Mouse (Mus musculus): ENCODE measurements around the gene Pola1.

The Pola1 gene

GRCm38 (mm10) chrX:93631657-93632449 is at the start of gene Pola1:
Gene Pola1 (minus strand): TSS chrX:93632155.
- peak; percentile 86 to 87 for DNase-seq

DNA sequence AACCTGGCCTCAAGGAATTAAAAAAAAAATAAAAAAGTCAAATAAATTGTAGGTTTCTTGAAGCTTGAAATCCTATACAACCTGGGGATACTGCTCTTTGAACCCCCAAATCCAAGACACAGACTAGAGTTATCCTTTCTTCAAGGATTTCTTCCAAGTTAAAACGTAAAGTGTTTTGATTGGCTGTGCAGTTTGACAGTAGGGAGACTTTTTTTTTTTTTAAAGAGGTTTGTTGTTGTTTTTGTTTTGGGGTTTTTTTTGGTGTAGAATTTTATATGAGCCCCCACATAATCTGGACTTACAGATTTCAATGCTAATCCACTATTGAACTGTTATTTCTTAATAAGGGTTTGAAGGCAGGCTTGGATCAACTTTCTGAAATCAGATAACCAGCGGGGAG is 44.3 kb upstream of the Pola1 start:
- no peak for DNase-seq

GRCm38 (mm10) chrX:93674836-93675795 is 43.2 kb upstream of the Pola1 start:
- DNase-seq = peak in 1 of 2 experiments; percentile 2

DNA sequence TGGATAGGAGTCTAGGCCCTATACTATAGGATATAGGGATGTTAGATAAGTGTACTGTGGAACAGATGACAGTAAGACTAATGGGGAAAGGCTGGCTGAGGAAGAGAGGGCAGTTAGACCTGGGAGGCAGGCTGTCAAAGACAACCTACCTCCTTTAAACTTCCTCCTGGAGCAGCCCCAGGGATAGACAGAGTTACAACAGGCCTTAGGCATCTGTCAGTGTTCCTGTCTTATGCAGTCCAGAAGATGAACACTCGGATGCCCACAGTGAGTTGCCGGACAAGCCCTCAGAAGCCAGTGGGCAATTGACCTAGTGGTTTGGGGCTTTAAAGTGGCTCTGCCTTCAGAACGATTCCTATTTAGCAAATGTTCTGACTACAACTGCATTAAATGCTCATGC is 42.5 kb upstream of the Pola1 start:
- no peak for DNase-seq

DNA sequence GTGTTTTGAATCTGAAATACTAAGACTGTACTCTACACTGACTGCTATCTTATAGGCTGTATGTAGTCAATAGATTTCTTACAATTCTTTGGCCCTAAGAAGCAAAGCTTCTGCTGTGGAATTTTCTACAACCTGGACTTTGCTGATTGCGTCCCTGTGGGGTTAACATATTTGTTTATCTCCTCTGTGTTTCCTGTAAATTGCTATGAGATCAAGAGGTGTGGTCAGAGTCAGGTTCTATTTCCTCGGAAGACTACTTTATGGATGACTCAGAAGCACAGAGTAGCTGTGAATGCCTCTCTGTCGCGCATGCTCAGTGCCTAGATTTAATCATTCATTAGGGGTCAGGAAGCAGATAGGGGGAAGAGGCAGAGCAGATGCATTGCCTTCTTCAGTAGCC is 32.8 kb upstream of the Pola1 start:
- no peak for DNase-seq

- DNase-seq = no peak
Observed at GRCm38 (mm10) chrX:93663919-93664586, 32.1 kb upstream of the Pola1 start.

- no peak for DNase-seq
Observed at GRCm38 (mm10) chrX:93655153-93655552, 23.2 kb upstream of the Pola1 start.

- no peak for DNase-seq
Observed at GRCm38 (mm10) chrX:93654218-93655002, 22.5 kb upstream of the Pola1 start, which contains the start of gene Pcyt1b. Gene Pcyt1b (plus strand): TSS chrX:93654863.

DNA sequence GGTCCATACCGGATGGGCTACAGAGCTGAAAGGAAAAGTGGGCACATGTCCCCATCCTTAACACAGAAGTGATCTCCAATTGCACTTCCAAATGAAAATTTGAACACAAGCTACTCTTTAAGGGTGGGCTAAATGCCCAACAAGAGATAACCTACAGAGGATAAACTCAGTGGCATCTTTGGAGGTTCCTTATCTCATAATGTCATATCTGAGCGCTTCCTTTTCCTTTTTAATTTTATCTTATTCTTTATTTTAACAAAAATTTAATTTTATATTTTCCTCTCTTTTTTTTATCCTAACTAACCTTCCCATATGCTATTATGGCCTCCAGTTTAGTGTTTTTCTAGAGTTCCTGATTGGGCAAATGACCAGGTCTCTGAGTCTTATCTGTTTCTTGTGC is 18.8 kb upstream of the Pola1 start:
- no peak for DNase-seq

- no peak for DNase-seq
Observed at GRCm38 (mm10) chrX:93644022-93644421, 12.1 kb upstream of the Pola1 start.

GRCm38 (mm10) chrX:93643600-93643999 is 11.6 kb upstream of the Pola1 start:
- DNase-seq = no peak

DNA sequence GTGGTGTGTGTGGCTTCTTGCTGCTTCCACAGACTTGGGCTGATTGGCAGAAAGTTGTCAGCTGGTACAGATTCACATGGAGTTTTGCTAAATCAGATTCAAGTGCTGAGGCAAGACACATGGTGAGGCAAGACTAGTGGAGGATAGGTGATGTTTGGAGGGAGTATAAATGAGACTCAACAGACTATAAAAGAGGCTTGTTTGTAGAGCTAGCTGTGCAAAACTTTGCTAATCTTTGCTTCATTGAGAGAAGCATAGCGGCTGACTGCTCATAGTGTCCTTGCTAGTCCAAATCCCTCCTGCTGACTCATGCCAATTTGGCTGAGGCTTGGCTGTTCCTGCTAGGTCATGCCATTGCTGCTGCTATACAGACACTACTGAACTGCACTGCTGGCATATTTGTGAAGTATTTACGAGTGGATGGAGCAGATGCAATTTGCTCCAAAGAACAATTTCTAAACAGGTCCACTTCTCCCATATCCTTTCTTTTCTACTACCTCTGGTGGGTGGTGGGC is 3.0 kb upstream of the Pola1 start:
- peak in 1 of 2 experiments; percentile 2 for DNase-seq

DNA sequence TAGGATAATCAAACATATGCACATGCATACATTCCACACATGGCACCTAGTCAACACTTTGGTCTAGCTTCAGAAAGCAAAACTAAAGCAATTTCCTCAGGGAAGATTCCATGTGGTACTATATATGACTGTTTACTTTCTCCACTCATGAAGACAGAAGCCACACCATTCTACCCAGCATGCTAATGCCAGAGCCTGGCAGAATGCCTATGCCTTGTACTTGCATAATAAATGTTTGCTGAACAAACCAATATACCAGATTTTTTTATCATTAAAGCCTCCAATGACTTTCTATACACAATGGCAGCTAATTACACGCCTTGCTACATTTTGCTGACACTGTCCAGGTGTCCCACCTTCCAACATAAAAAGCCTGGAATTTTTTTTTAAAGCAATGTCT is 1.7 kb downstream of the Pola1 start:
- no peak for DNase-seq

DNA sequence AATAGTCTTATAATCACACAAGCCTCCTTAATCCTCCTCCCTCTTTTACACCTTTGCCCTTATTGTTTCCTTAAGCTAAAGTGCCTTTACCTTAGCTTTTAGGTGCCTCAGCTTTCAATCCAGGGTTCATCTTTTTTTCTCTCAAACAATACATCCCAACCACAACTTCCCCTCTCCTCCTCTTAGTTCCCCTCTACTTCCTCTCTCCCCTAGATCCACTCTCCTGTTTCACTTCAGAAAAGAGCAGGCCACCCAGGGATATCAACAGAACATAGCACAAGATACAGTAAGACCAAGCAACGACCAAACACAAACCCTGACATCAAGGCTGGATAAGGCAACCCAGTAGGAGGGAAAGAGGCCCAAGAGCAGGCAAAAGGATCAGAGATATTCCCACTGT is 29.7 kb downstream of the Pola1 start:
- no peak for DNase-seq

- DNase-seq = no peak
Observed at GRCm38 (mm10) chrX:93594283-93594682, 37.7 kb downstream of the Pola1 start.

DNA sequence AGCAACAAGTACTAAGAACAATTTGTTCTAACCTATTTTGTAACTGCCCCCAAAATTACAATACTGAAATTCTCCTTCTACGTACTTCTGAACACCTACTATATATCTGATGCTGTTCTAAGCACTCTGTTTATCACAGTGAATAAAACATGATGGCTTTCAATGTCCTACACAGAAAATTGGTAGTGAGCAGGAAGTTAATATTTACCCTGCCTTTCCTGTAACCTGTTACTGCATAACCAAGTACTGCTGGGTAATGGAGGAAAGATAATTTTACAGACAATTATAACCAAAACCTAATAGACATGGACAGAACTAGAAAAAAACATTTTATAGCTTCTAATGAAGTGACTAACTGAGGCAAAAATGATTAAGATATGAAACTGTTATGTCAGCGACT is 51.0 kb downstream of the Pola1 start:
- DNase-seq = peak in 1 of 2 experiments; percentile 5

GRCm38 (mm10) chrX:93557171-93557570 is 74.8 kb downstream of the Pola1 start:
- DNase-seq = no peak

DNA sequence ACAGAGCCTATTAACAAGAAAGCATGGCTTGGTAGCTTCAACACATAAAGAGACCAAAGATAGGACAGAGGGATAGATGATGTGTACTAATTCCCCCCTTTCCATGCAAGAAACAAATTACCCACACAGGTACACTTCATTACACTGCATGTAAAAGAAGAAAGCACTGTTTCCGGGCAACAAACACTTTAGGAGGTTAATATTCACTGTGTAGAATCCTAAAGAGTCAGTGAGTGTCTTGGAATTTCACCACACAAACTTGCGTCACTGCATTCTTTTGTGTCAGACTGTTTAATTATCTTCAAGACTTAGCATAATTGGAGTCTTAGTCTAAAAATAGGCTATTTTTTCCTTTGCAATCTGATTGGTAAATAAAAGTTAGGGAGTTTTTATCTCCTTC is 92.2 kb downstream of the Pola1 start:
- no peak for DNase-seq

DNA sequence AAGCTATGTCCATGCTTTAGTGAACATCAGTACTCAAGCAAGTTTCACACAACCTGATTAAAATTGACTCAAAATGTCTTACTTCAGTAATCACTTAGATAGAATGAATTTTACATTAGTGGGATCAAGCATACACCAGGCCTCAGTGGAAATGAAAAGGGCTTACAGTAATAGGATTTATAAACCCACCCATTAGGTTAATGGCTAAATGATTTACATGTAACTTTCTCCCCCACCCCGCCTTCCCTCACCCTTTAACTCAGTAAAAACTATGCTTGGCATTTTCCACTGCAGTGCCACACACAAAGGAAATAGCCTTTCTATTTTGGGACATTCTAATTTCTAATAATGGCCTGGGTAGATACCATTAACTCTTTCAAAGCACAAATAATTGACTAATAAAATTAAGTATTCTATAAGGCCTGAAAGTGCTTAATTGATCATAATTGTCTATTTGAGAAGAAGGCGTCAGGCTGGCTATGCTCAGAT is 129.0 kb downstream of the Pola1 start:
- peak in 1 of 2 experiments; percentile 1 for DNase-seq

DNA sequence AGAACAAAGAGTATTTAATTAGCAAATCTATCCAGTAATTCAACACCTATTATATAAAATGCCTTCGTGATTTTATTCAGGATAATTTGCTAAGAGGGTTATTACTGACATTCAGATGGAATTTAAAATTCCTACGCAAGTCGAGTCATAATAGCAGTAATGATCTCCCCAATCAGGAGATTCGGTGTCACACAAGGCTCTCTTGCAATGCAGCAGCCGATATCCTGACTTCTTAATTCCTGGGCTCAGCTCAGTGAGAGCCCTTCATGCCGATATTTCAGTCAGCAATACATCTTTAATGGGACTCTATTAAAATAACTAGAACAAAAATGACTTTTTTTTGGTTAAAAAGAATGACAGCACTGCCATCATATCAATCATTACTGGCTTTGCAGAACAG is 134.4 kb downstream of the Pola1 start:
- DNase-seq = no peak

DNA sequence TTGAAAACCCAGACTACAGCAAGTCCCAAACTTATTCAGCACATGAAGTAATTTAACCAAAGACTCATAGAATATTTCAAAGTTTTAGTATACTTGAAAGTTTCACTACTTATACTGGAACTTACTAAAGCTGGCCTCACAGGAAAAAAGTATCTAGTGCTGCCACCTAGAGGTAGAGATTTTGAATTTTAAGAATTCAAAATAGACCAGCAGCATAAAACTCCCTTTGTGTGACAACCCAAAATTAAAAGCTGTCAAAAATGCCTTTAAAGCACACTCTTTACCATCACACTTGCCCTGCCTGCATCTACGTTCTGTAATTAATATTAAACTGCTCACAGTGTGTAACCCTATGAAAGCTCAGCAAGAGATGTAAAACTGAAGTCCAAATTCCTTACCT is 166.2 kb downstream of the Pola1 start:
- DNase-seq = no peak

DNA sequence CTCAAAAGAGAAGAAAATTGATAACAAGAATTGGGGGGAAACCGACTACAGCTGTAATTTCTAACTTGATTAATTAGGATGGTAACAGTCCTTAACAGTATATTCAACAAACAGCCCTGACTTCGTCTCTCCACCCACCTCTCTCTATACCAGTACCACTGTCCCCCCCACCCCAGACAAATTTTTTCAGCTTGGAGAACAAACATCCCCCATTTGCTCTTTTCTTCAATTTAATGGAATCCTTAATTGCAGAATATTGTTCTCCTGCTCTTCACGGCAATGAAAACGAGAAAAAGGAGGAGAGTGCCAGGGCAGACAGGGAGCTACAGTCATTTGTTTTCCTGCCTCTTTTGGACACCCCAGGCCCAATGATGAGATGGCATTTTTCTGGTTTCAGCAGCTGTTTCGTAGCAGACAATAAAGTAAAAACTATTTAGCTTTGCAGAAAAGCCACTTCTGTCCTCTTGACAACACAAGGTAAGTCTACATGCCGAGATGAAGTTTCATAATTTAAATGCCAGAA is 202.2 kb downstream of the Pola1 start:
- no peak for DNase-seq
